Mouse (Mus musculus): ENCODE results near the gene Crxos. TPM values are rescaled to one million over a fixed set of nuclear protein-coding genes. Genes with fewer than 3 reads are reported as not detected.

The Crxos gene
- polyA plus RNA-seq, 1 experiment from 2014 or later = not detected

GRCm38 (mm10) chr7:15930543-15930942 is 48.1 kb downstream of the Crxos start:
- WGBS (ENCODE audit: insufficient replicate concordance) = 56% methylated on average over 2 of the region's 2 CpGs
- Histone ChIP-seq H3K4me1 (ENCODE audit: control insufficient read depth, insufficient read depth, low read length) (no peaks in the 10 kb centered on the region; the same call in 1 of the 2 replicates), H3K9ac (ENCODE audit: low read depth, low read length) (no peak overlapping the region), H3K4me3 (ENCODE audit: low read depth, low read length) (no peak overlapping the region), H3K27me3 (ENCODE audit: control insufficient read depth, insufficient read depth, low read length) (no peaks in the 10 kb centered on the region), H3K36me3 (ENCODE audit: control insufficient read depth, insufficient read depth, low read length) (peaks cover 2% of the 10 kb centered on the region; the same call in 1 of the 2 replicates), H3K9me3 (replicated peaks; ENCODE audit: control insufficient read depth, low read length) (no peaks in the 10 kb centered on the region), H3K4me2 (no peak overlapping the region), H3K27ac (ENCODE audit: low read depth, low read length) (no peak overlapping the region)
- ATAC-seq (replicated peaks; ENCODE audit: insufficient number of reproducible peaks, low FRiP score, low TSS enrichment) = no peak

GRCm38 (mm10) chr7:15931635-15932034 is 49.2 kb downstream of the Crxos start:
- WGBS (ENCODE audit: insufficient replicate concordance) = 47% methylated on average over 3 of the region's 3 CpGs
- H3K27ac ChIP-seq (ENCODE audit: low read depth, low read length) = no peak overlapping the region
- H3K4me3 ChIP-seq (ENCODE audit: low read depth, low read length) = no peak overlapping the region
- no peaks in the 10 kb centered on the region for H3K27me3 ChIP-seq (ENCODE audit: control insufficient read depth, insufficient read depth, low read length)
- H3K9me3 ChIP-seq (replicated peaks; ENCODE audit: control insufficient read depth, low read length) = no peaks in the 10 kb centered on the region
- no peak for ATAC-seq (replicated peaks; ENCODE audit: insufficient number of reproducible peaks, low FRiP score, low TSS enrichment)
- H3K9ac ChIP-seq (ENCODE audit: low read depth, low read length) = no peak overlapping the region
- peaks cover 2% of the 10 kb centered on the region; the same call in 1 of the 2 replicates for H3K36me3 ChIP-seq (ENCODE audit: control insufficient read depth, insufficient read depth, low read length)
- H3K4me2 ChIP-seq = no peak overlapping the region
- no peaks in the 10 kb centered on the region; the same call in 1 of the 2 replicates for H3K4me1 ChIP-seq (ENCODE audit: control insufficient read depth, insufficient read depth, low read length)

GRCm38 (mm10) chr7:15933437-15934359 is 51.3 kb downstream of the Crxos start:
- ATAC-seq (replicated peaks; ENCODE audit: insufficient number of reproducible peaks, low FRiP score, low TSS enrichment) = no peak

GRCm38 (mm10) chr7:15937491-15937890 is 55.1 kb downstream of the Crxos start:
- H3K4me2 ChIP-seq = no peak overlapping the region
- ATAC-seq (replicated peaks; ENCODE audit: insufficient number of reproducible peaks, low FRiP score, low TSS enrichment) = no peak
- H3K9ac ChIP-seq (ENCODE audit: low read depth, low read length) = no peak overlapping the region
- H3K4me3 ChIP-seq (ENCODE audit: low read depth, low read length) = no peak overlapping the region
- H3K4me1 ChIP-seq (ENCODE audit: control insufficient read depth, insufficient read depth, low read length) = no peaks in the 10 kb centered on the region
- no peak overlapping the region for H3K27ac ChIP-seq (ENCODE audit: low read depth, low read length)
- H3K27me3 ChIP-seq (ENCODE audit: control insufficient read depth, insufficient read depth, low read length) = no peaks in the 10 kb centered on the region
- H3K9me3 ChIP-seq (replicated peaks; ENCODE audit: control insufficient read depth, low read length) = no peaks in the 10 kb centered on the region
- peaks cover 58% of the 10 kb centered on the region for H3K36me3 ChIP-seq (ENCODE audit: control insufficient read depth, insufficient read depth, low read length)
- WGBS (ENCODE audit: insufficient replicate concordance) = 82% methylated on average over 5 of the region's 5 CpGs

More at GRCm38 (mm10) chr7:15933437-15934359, 51.3 kb downstream of the Crxos start:
- H3K4me2 ChIP-seq = no peak overlapping the region
- H3K9ac ChIP-seq (ENCODE audit: low read depth, low read length) = no peak overlapping the region
- H3K4me3 ChIP-seq (ENCODE audit: low read depth, low read length) = no peak overlapping the region
- 46% methylated on average over 16 of the region's 16 CpGs for WGBS (ENCODE audit: insufficient replicate concordance)
- peaks cover 23% of the 10 kb centered on the region for H3K36me3 ChIP-seq (ENCODE audit: control insufficient read depth, insufficient read depth, low read length)
- no peaks in the 10 kb centered on the region for H3K27me3 ChIP-seq (ENCODE audit: control insufficient read depth, insufficient read depth, low read length)
- H3K4me1 ChIP-seq (ENCODE audit: control insufficient read depth, insufficient read depth, low read length) = no peaks in the 10 kb centered on the region; the same call in 1 of the 2 replicates
- H3K9me3 ChIP-seq (replicated peaks; ENCODE audit: control insufficient read depth, low read length) = no peaks in the 10 kb centered on the region
- no peak overlapping the region for H3K27ac ChIP-seq (ENCODE audit: low read depth, low read length)

GRCm38 (mm10) chr7:15938621-15939020 is 56.2 kb downstream of the Crxos start:
- H3K36me3 ChIP-seq (ENCODE audit: control insufficient read depth, insufficient read depth, low read length) = peaks cover 67% of the 10 kb centered on the region
- no peak overlapping the region for H3K9ac ChIP-seq (ENCODE audit: low read depth, low read length)
- WGBS (ENCODE audit: insufficient replicate concordance) = 97% methylated on average over 3 of the region's 3 CpGs
- H3K9me3 ChIP-seq (replicated peaks; ENCODE audit: control insufficient read depth, low read length) = no peaks in the 10 kb centered on the region
- no peak overlapping the region for H3K27ac ChIP-seq (ENCODE audit: low read depth, low read length)
- no peaks in the 10 kb centered on the region for H3K27me3 ChIP-seq (ENCODE audit: control insufficient read depth, insufficient read depth, low read length)
- no peak overlapping the region for H3K4me2 ChIP-seq
- no peak overlapping the region for H3K4me3 ChIP-seq (ENCODE audit: low read depth, low read length)
- H3K4me1 ChIP-seq (ENCODE audit: control insufficient read depth, insufficient read depth, low read length) = no peaks in the 10 kb centered on the region
- no peak for ATAC-seq (replicated peaks; ENCODE audit: insufficient number of reproducible peaks, low FRiP score, low TSS enrichment)

GRCm38 (mm10) chr7:15944311-15944710 is 61.9 kb downstream of the Crxos start:
- Histone ChIP-seq H3K4me1 (ENCODE audit: control insufficient read depth, insufficient read depth, low read length) (peaks cover 12% of the 10 kb centered on the region), H3K27me3 (ENCODE audit: control insufficient read depth, insufficient read depth, low read length) (no peaks in the 10 kb centered on the region), H3K27ac (ENCODE audit: low read depth, low read length) (no peak overlapping the region), H3K4me3 (ENCODE audit: low read depth, low read length) (no peak overlapping the region), H3K36me3 (ENCODE audit: control insufficient read depth, insufficient read depth, low read length) (peaks cover 38% of the 10 kb centered on the region), H3K9ac (ENCODE audit: low read depth, low read length) (no peak overlapping the region), H3K9me3 (replicated peaks; ENCODE audit: control insufficient read depth, low read length) (no peaks in the 10 kb centered on the region), H3K4me2 (peak overlapping the region; percentile 84)
- no peak for ATAC-seq (replicated peaks; ENCODE audit: insufficient number of reproducible peaks, low FRiP score, low TSS enrichment)
- 100% methylated on average over 1 of the region's 1 CpGs for WGBS (ENCODE audit: insufficient replicate concordance)

- ATAC-seq (replicated peaks; ENCODE audit: insufficient number of reproducible peaks, low FRiP score, low TSS enrichment) = no peak
- WGBS (ENCODE audit: insufficient replicate concordance) = 6% methylated on average over 8 of the region's 8 CpGs
- H3K9ac ChIP-seq (ENCODE audit: low read depth, low read length) = peak overlapping the region; percentile 88
- H3K9me3 ChIP-seq (replicated peaks; ENCODE audit: control insufficient read depth, low read length) = no peaks in the 10 kb centered on the region
- H3K27me3 ChIP-seq (ENCODE audit: control insufficient read depth, insufficient read depth, low read length) = no peaks in the 10 kb centered on the region
- H3K36me3 ChIP-seq (ENCODE audit: control insufficient read depth, insufficient read depth, low read length) = peaks cover 29% of the 10 kb centered on the region
- peak overlapping the region; percentile 84 for H3K4me2 ChIP-seq
- peaks cover 12% of the 10 kb centered on the region for H3K4me1 ChIP-seq (ENCODE audit: control insufficient read depth, insufficient read depth, low read length)
- H3K27ac ChIP-seq (ENCODE audit: low read depth, low read length) = no peak overlapping the region; the same call in 1 of the 2 replicates
- peak overlapping the region; percentile 75 for H3K4me3 ChIP-seq (ENCODE audit: low read depth, low read length)
Observed at GRCm38 (mm10) chr7:15945211-15945610, 62.8 kb downstream of the Crxos start.

GRCm38 (mm10) chr7:15945721-15946536 is 63.5 kb downstream of the Crxos start, which contains the start of gene Nop53:
TSS of gene Nop53 (minus strand) at chr7:15946074.
- peak within 1 kb of the TSS; percentile 88 for H3K9ac ChIP-seq (ENCODE audit: low read depth, low read length)
- peaks cover 12% of the 10 kb centered on the region for H3K4me1 ChIP-seq (ENCODE audit: control insufficient read depth, insufficient read depth, low read length)
- WGBS (ENCODE audit: insufficient replicate concordance) = 2% methylated on average over 59 of the region's 59 CpGs
- H3K4me2 ChIP-seq = peak within 1 kb of the TSS; percentile 84
- peak within 1 kb of the TSS; percentile 88 for H3K27ac ChIP-seq (ENCODE audit: low read depth, low read length)
- H3K27me3 ChIP-seq (ENCODE audit: control insufficient read depth, insufficient read depth, low read length) = no peaks in the 10 kb centered on the region
- H3K36me3 ChIP-seq (ENCODE audit: control insufficient read depth, insufficient read depth, low read length) = peaks cover 23% of the 10 kb centered on the region
- H3K4me3 ChIP-seq (ENCODE audit: low read depth, low read length) = peak within 1 kb of the TSS; percentile 75
- ATAC-seq (replicated peaks; ENCODE audit: insufficient number of reproducible peaks, low FRiP score, low TSS enrichment) = peak; percentile 84
- no peaks in the 10 kb centered on the region for H3K9me3 ChIP-seq (replicated peaks; ENCODE audit: control insufficient read depth, low read length)

Data from heart, embryonic 11.5 days (tissue).